In genomic region chr11:76612638-76613104, GRCm38 (mm10) we compare ENCODE assay signal across 8 mouse cellular contexts. TPM values are rescaled to one million over a fixed set of nuclear protein-coding genes. Genes with fewer than 3 reads are reported as not detected.
DNase-seq lines count a peak whose midpoint lies in the region; ATAC-seq and TF ChIP-seq lines count a peak whose summit lies in the region.

No protein-coding gene starts in this region.

- peak overlapping the region; percentile 59 for H3K4me3 ChIP-seq in E14TG2a.4 (replicated peaks; ENCODE audit: low read length)
- H3K4me3 ChIP-seq in embryonic fibroblast, embryonic 13.5 days (ENCODE audit: insufficient read depth, low read length): peak overlapping the region; percentile 73
- peak overlapping the region; percentile 47 for H3K4me3 ChIP-seq in hindbrain, embryonic 14.5 days (replicated peaks; ENCODE audit: low read length)
- H3K4me3 ChIP-seq in lung, embryonic 16.5 days (ENCODE audit: low read length): peak overlapping the region; percentile 53

- peaks cover 41% of the 10 kb centered on the region for H3K4me1 ChIP-seq in E14TG2a.4 (replicated peaks; ENCODE audit: low read depth, low read length)
- no peaks in the 10 kb centered on the region for H3K4me1 ChIP-seq in embryonic fibroblast, embryonic 13.5 days (ENCODE audit: control insufficient read depth, insufficient read depth, low read length)
- H3K4me1 ChIP-seq in hindbrain, embryonic 14.5 days (replicated peaks; ENCODE audit: control insufficient read depth, insufficient read depth, low read length): peaks cover 8% of the 10 kb centered on the region
- peaks cover 8% of the 10 kb centered on the region for H3K4me1 ChIP-seq in lung, embryonic 16.5 days (replicated peaks; ENCODE audit: control insufficient read depth, insufficient read depth, low read length)

- H3K27ac ChIP-seq in embryonic fibroblast, embryonic 13.5 days (ENCODE audit: insufficient read depth, low read length): no peak overlapping the region
- peak overlapping the region; percentile 92 for H3K27ac ChIP-seq in hindbrain, embryonic 14.5 days
- no peak overlapping the region for H3K27ac ChIP-seq in lung, embryonic 16.5 days (ENCODE audit: low read length)

- peak overlapping the region; percentile 68 for H3K9ac ChIP-seq in hindbrain, embryonic 14.5 days
- peak overlapping the region; percentile 46 for H3K9ac ChIP-seq in lung, embryonic 16.5 days (ENCODE audit: low read length)

- no peaks in the 10 kb centered on the region for H3K27me3 ChIP-seq in E14TG2a.4 (ENCODE audit: insufficient read depth, low read length)
- H3K27me3 ChIP-seq in hindbrain, embryonic 14.5 days (ENCODE audit: control insufficient read depth, insufficient read depth, low read length): no peaks in the 10 kb centered on the region
- H3K27me3 ChIP-seq in lung, embryonic 16.5 days (ENCODE audit: control insufficient read depth, insufficient read depth, low read depth, low read length): no peaks in the 10 kb centered on the region

- WGBS in hindbrain, embryonic 14.5 days: under 1% methylated on average over 19 of the region's 19 CpGs
- WGBS in lung, embryonic 16.5 days: under 1% methylated on average over 19 of the region's 19 CpGs

- TF ChIP-seq CTCF in E14TG2a.4 (conservative IDR thresholded peaks at IDR 0.05; ENCODE audit: low read length): no peak
- no peak for TF ChIP-seq CTCF in embryonic fibroblast, embryonic 13.5 days (IDR thresholded peaks at IDR 0.05; ENCODE audit: borderline replicate concordance, insufficient read depth, low read length)

- peak; percentile 84 for DNase-seq in adrenal gland, postnatal 14 days
- peak; percentile 78 for DNase-seq in hindbrain, embryonic 14.5 days (ENCODE audit: low spot score)
- DNase-seq in layer of hippocampus, postnatal 14 days (ENCODE audit: low spot score in 2 of 2): peak; percentile 70 to 73
- peak; percentile 71 to 77 for DNase-seq in right cerebral cortex, adult 2 months (ENCODE audit: low spot score in 2 of 2)
- no peak for DNase-seq in thymus, adult 18-20 months

- peaks cover 47% of the 10 kb centered on the region for H3K36me3 ChIP-seq in E14TG2a.4 (ENCODE audit: insufficient read depth, low read length)
- H3K36me3 ChIP-seq in hindbrain, embryonic 14.5 days (replicated peaks; ENCODE audit: control insufficient read depth, insufficient read depth): no peaks in the 10 kb centered on the region
- no peaks in the 10 kb centered on the region for H3K36me3 ChIP-seq in lung, embryonic 16.5 days (ENCODE audit: control insufficient read depth, insufficient read depth, low read length)

- no peak for TF ChIP-seq POLR2A in embryonic fibroblast, embryonic 13.5 days (IDR thresholded peaks at IDR 0.05; ENCODE audit: low read depth, low read length)

- H3K4me2 ChIP-seq in hindbrain, embryonic 14.5 days (replicated peaks): peak overlapping the region; percentile 82
- H3K4me2 ChIP-seq in lung, embryonic 16.5 days (ENCODE audit: low read depth, low read length): peak overlapping the region; percentile 77

- H3K9me3 ChIP-seq in E14TG2a.4 (ENCODE audit: low read length): peaks cover 3% of the 10 kb centered on the region; the same call in 1 of the 2 replicates
- no peaks in the 10 kb centered on the region for H3K9me3 ChIP-seq in hindbrain, embryonic 14.5 days (ENCODE audit: control insufficient read depth, low read length)
- no peaks in the 10 kb centered on the region for H3K9me3 ChIP-seq in lung, embryonic 16.5 days (ENCODE audit: control insufficient read depth, low read length)

- ATAC-seq in hindbrain, embryonic 14.5 days (ENCODE audit: low FRiP score): peak; percentile 70; the same call in 1 of the 2 replicates
- 0 out of 2 replicates have a peak, but pooled peaks have one; percentile 36 for ATAC-seq in lung, embryonic 16.5 days (ENCODE audit: low read depth)

RNA-seq across cellular contexts. Expression of gene Abr, which starts 9.4 kb away (rescaled TPM):
- 44.2 and 49.0 TPM in 2 replicates for total RNA-seq in adrenal gland, postnatal 14 days (2021)
- polyA plus RNA-seq in embryonic fibroblast, embryonic 13.5 days (2011; ENCODE audit: insufficient read length, low read depth, missing spikeins): 23.1 and 23.7 TPM in 2 replicates
- polyA plus RNA-seq in hindbrain, embryonic 14.5 days (2014; fragmentation: Nextera tagmentation; extraction: Ambion mirVana): 115 and 123 TPM in 2 replicates
- 100 to 1,000 TPM; 412 to 440 TPM for total RNA-seq in layer of hippocampus, postnatal 14 days (2021)
- polyA plus RNA-seq in lung, embryonic 16.5 days (2015; fragmentation: Nextera tagmentation; extraction: Ambion mirVana): 19.1 and 21.6 TPM in 2 replicates

RNA-seq across cellular contexts. Expression of gene Bhlha9, which starts 59.6 kb away (rescaled TPM):
- not detected in 2 replicates for total RNA-seq in adrenal gland, postnatal 14 days (2021)
- not detected in 2 replicates for polyA plus RNA-seq in embryonic fibroblast, embryonic 13.5 days (2011; ENCODE audit: insufficient read length, low read depth, missing spikeins)
- polyA plus RNA-seq in hindbrain, embryonic 14.5 days (2014; fragmentation: Nextera tagmentation; extraction: Ambion mirVana): 0.91 and 1.1 TPM in 2 replicates
- total RNA-seq in layer of hippocampus, postnatal 14 days (2021): 1 to 10 TPM; 4.6 to 5.4 TPM
- polyA plus RNA-seq in lung, embryonic 16.5 days (2015; fragmentation: Nextera tagmentation; extraction: Ambion mirVana): 0.20 TPM in 1 of 2 replicates, not detected in the other

Comparison
In these comparisons a context has a peak if more than half of its experiments do, and no peak if none do; other contexts are left out.
1. DNase-seq: peak in adrenal gland, postnatal 14 days (single experiment), hindbrain, embryonic 14.5 days (single experiment), layer of hippocampus, postnatal 14 days (2 of 2) and right cerebral cortex, adult 2 months (2 of 2); none in thymus, adult 18-20 months (0 of 2).
2. Peak in every context shown above with its lines, with median percentiles within 50 percentile points of each other: H3K4me3 ChIP-seq.